Mouse (Mus musculus): Measurements from ENCODE around the gene Ocrl. TPM values are rescaled to one million over a fixed set of nuclear protein-coding genes. Genes with fewer than 3 reads are reported as not detected.

Gene Ocrl
- polyA plus RNA-seq, 1 experiment, result 50.6 TPM

GRCm38 (mm10) chrX:47985000-47985619, 72.9 kb downstream of the Ocrl start:
- no peaks in the 10 kb centered on the region for H3K4me1 ChIP-seq (ENCODE audit: control insufficient read depth, insufficient read depth, low read length)
- WGBS, result under 1% methylated on average over 19 of the region's 19 CpGs
- H3K4me3 ChIP-seq (replicated peaks; ENCODE audit: insufficient read depth, low read depth, low read length), result peak overlapping the region; percentile 46
- TF ChIP-seq CTCF (IDR thresholded peaks at IDR 0.05; ENCODE audit: borderline replicate concordance, insufficient read depth, low read depth, low read length), result peak; percentile 60; the same call in 1 of the 2 replicates
- no peak for TF ChIP-seq POLR2A (IDR thresholded peaks at IDR 0.05; ENCODE audit: borderline replicate concordance, insufficient read depth, low read length)
- no peaks in the 10 kb centered on the region for H3K27me3 ChIP-seq (ENCODE audit: control insufficient read depth, insufficient read depth, low read length)
- no peak overlapping the region for H3K27ac ChIP-seq (ENCODE audit: insufficient read depth, low read length)
- peak; percentile 64 to 68 for DNase-seq

DNA sequence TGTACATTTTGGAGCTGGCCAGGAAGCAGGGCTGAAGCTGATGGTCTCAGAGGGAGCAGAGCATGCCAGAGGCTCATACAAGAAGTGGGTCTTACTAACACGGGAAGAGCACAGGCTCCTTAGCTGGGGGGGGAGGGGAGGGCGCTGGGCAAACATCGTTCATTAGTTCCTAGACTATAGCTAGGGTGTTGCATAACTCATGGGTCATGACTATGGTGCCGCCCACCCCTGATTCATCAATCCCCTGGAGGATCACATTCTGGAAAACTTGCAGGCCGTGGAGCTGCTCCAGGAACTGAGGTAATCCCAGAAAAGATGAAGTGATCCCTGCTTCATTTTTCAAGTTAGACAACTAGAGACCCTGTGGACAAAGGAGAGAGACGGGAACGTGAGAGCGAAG, 75.8 kb downstream of the Ocrl start:
- H3K4me1 ChIP-seq (ENCODE audit: control insufficient read depth, insufficient read depth, low read length), result no peaks in the 10 kb centered on the region
- no peak overlapping the region for H3K4me3 ChIP-seq (replicated peaks; ENCODE audit: insufficient read depth, low read depth, low read length)
- H3K27ac ChIP-seq (ENCODE audit: insufficient read depth, low read length), result no peak overlapping the region
- TF ChIP-seq POLR2A (IDR thresholded peaks at IDR 0.05; ENCODE audit: borderline replicate concordance, insufficient read depth, low read length), result no peak
- 60% methylated on average over 8 of the region's 8 CpGs for WGBS
- no peak for DNase-seq
- H3K27me3 ChIP-seq (ENCODE audit: control insufficient read depth, insufficient read depth, low read length), result no peaks in the 10 kb centered on the region

- Histone ChIP-seq H3K27me3 (ENCODE audit: control insufficient read depth, insufficient read depth, low read length) (no peaks in the 10 kb centered on the region), H3K4me3 (replicated peaks; ENCODE audit: insufficient read depth, low read depth, low read length) (no peak overlapping the region), H3K4me1 (ENCODE audit: control insufficient read depth, insufficient read depth, low read length) (no peaks in the 10 kb centered on the region), H3K27ac (ENCODE audit: insufficient read depth, low read length) (no peak overlapping the region)
- WGBS, result 10% methylated on average over 8 of the region's 8 CpGs
- TF ChIP-seq POLR2A (IDR thresholded peaks at IDR 0.05; ENCODE audit: borderline replicate concordance, insufficient read depth, low read length) (no peak), CTCF (IDR thresholded peaks at IDR 0.05; ENCODE audit: borderline replicate concordance, insufficient read depth, low read depth, low read length) (peak; percentile 77)
- DNase-seq, result peak; percentile 63 to 84
Observed at GRCm38 (mm10) chrX:47992606-47993005, 80.4 kb downstream of the Ocrl start.

DNA sequence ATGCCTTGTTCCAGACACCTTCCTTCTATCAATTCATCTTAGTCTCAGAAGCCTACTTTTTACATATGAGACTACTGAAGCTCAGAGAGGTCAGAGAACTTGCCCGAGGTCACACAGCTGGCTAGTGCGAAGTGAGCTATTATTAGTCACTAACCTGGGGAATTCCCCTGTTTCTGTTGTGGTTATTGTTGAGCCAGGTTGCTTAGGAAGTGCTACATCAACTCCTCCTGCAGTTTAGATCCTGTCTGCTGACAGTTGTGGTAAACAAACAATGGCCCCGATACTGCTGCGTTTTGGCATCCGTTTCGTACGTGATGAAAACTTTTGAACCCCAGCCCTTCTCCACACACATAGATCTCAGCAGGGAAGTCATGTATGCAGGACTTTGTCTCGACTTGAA, 86.2 kb downstream of the Ocrl start:
- Histone ChIP-seq H3K4me1 (ENCODE audit: control insufficient read depth, insufficient read depth, low read length) (no peaks in the 10 kb centered on the region), H3K27ac (ENCODE audit: insufficient read depth, low read length) (no peak overlapping the region), H3K4me3 (replicated peaks; ENCODE audit: insufficient read depth, low read depth, low read length) (no peak overlapping the region), H3K27me3 (ENCODE audit: control insufficient read depth, insufficient read depth, low read length) (no peaks in the 10 kb centered on the region)
- DNase-seq, result no peak
- no peak for TF ChIP-seq POLR2A (IDR thresholded peaks at IDR 0.05; ENCODE audit: borderline replicate concordance, insufficient read depth, low read length)
- no peak for TF ChIP-seq CTCF (IDR thresholded peaks at IDR 0.05; ENCODE audit: borderline replicate concordance, insufficient read depth, low read depth, low read length)
- WGBS, result 84% methylated on average over 8 of the region's 8 CpGs

DNA sequence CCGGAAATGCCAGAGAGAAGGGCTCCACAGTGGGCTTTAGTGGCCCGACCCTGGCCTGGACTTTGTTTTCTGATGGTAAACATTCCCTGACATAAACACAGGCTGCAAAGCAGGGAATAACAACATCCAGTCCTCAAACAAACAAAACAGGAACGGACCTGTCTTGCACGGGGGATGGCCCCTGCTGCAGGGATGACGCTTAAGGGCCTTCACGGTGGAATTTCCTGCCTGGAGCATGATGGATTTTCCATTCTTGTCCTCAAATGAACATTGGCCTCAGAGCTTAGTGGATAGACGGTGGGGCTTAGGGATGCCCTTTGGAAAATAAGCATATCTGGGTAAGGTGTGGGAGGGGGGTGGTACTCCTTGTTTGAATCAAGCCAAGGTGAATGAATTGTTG, 89.0 kb downstream of the Ocrl start:
- Histone ChIP-seq H3K4me1 (ENCODE audit: control insufficient read depth, insufficient read depth, low read length) (no peaks in the 10 kb centered on the region), H3K4me3 (replicated peaks; ENCODE audit: insufficient read depth, low read depth, low read length) (no peak overlapping the region), H3K27me3 (ENCODE audit: control insufficient read depth, insufficient read depth, low read length) (no peaks in the 10 kb centered on the region), H3K27ac (ENCODE audit: insufficient read depth, low read length) (no peak overlapping the region)
- WGBS, result 86% methylated on average over 7 of the region's 7 CpGs
- DNase-seq, result no peak
- TF ChIP-seq CTCF (IDR thresholded peaks at IDR 0.05; ENCODE audit: borderline replicate concordance, insufficient read depth, low read depth, low read length), result no peak
- no peak for TF ChIP-seq POLR2A (IDR thresholded peaks at IDR 0.05; ENCODE audit: borderline replicate concordance, insufficient read depth, low read length)

GRCm38 (mm10) chrX:48004786-48005185, 92.6 kb downstream of the Ocrl start:
- TF ChIP-seq POLR2A (IDR thresholded peaks at IDR 0.05; ENCODE audit: borderline replicate concordance, insufficient read depth, low read length) (no peak), CTCF (IDR thresholded peaks at IDR 0.05; ENCODE audit: borderline replicate concordance, insufficient read depth, low read depth, low read length) (no peak)
- DNase-seq, result no peak
- Histone ChIP-seq H3K4me3 (replicated peaks; ENCODE audit: insufficient read depth, low read depth, low read length) (no peak overlapping the region), H3K27ac (ENCODE audit: insufficient read depth, low read length) (no peak overlapping the region), H3K27me3 (ENCODE audit: control insufficient read depth, insufficient read depth, low read length) (no peaks in the 10 kb centered on the region), H3K4me1 (ENCODE audit: control insufficient read depth, insufficient read depth, low read length) (no peaks in the 10 kb centered on the region)
- WGBS, result 52% methylated on average over 1 of the region's 1 CpGs

DNA sequence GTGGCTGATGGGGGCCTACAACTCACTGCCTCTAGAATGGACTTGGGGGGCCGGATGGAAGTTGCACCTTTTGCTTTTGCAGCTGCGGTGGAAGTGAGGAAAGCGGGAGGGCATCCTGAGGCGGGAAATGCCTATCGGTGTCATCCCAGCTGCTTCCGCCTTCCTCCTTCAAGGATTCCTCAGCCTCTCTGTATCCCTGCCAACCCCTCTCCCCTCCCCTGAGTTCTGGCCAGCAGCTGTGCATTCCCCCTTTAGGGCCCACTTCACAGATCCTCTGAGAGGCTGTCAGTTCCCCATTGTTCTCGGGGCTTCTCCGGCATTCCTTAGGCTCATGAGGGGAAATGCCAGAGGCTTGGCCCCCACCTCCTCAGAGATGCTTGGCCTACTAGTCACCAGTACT, 93.9 kb downstream of the Ocrl start:
- Histone ChIP-seq H3K27ac (ENCODE audit: insufficient read depth, low read length) (no peak overlapping the region), H3K4me1 (ENCODE audit: control insufficient read depth, insufficient read depth, low read length) (no peaks in the 10 kb centered on the region), H3K27me3 (ENCODE audit: control insufficient read depth, insufficient read depth, low read length) (no peaks in the 10 kb centered on the region), H3K4me3 (replicated peaks; ENCODE audit: insufficient read depth, low read depth, low read length) (no peak overlapping the region)
- peak in 1 of 2 experiments; percentile 3 for DNase-seq
- TF ChIP-seq POLR2A (IDR thresholded peaks at IDR 0.05; ENCODE audit: borderline replicate concordance, insufficient read depth, low read length), result no peak
- TF ChIP-seq CTCF (IDR thresholded peaks at IDR 0.05; ENCODE audit: borderline replicate concordance, insufficient read depth, low read depth, low read length), result no peak
- WGBS, result 74% methylated on average over 7 of the region's 8 CpGs

GRCm38 (mm10) chrX:48011656-48012055, 99.5 kb downstream of the Ocrl start:
- H3K27ac ChIP-seq (ENCODE audit: insufficient read depth, low read length), result peak overlapping the region; percentile 94; the same call in 1 of the 2 replicates
- DNase-seq, result peak; percentile 77 to 91
- H3K4me3 ChIP-seq (replicated peaks; ENCODE audit: insufficient read depth, low read depth, low read length), result no peak overlapping the region
- TF ChIP-seq POLR2A (IDR thresholded peaks at IDR 0.05; ENCODE audit: borderline replicate concordance, insufficient read depth, low read length) (peak; percentile 13; the same call in 1 of the 2 replicates), CTCF (IDR thresholded peaks at IDR 0.05; ENCODE audit: borderline replicate concordance, insufficient read depth, low read depth, low read length) (no peak)
- peaks cover 12% of the 10 kb centered on the region; the same call in 1 of the 2 replicates for H3K4me1 ChIP-seq (ENCODE audit: control insufficient read depth, insufficient read depth, low read length)
- H3K27me3 ChIP-seq (ENCODE audit: control insufficient read depth, insufficient read depth, low read length), result no peaks in the 10 kb centered on the region
- 35% methylated on average over 3 of the region's 3 CpGs for WGBS

Other genes starting within 250 kb of the Ocrl start
- gene Smarca1, start 19.4 kb upstream of the Ocrl start, polyA plus RNA-seq (2012; rRNA removed), result 5.7 and 6.1 TPM in 2 replicates
- gene Apln, start 122.5 kb downstream of the Ocrl start, polyA plus RNA-seq (2012; rRNA removed), result 20.0 and 24.9 TPM in 2 replicates
- gene Xpnpep2, start 196.3 kb downstream of the Ocrl start, polyA plus RNA-seq (2012; rRNA removed), result 0.08 and 0.13 TPM in 2 replicates
- gene Sash3, start 234.0 kb downstream of the Ocrl start, polyA plus RNA-seq (2012; rRNA removed), result 0.56 and 0.59 TPM in 2 replicates

All from cerebellum, adult 2 months (tissue).